Mouse (Mus musculus) E14TG2a.4 (cell line): ENCODE results near the gene Stx16.

Source experiments
- H3K27me3 ChIP-seq: 2 replicates; pipeline ENCODE4 v1.6.1; 2014; ENCODE audit warnings: low read length, control low read depth; ENCODE audit not compliant: insufficient read depth
- H3K36me3 ChIP-seq: 2 replicates; pipeline ENCODE4 v1.6.1; 2014; ENCODE audit warnings: low read length, control low read depth; ENCODE audit not compliant: insufficient read depth
- H3K4me1 ChIP-seq: replicated peaks from 2 replicates; pipeline ENCODE4 v1.6.1; 2014; ENCODE audit warnings: low read depth, low read length, control low read depth
- H3K4me3 ChIP-seq: replicated peaks from 2 replicates; pipeline ENCODE4 v1.5.1; 2014; ENCODE audit warnings: mild to moderate bottlenecking, low read length
- H3K9me3 ChIP-seq: 2 replicates; pipeline ENCODE4 v1.6.1; 2014; ENCODE audit warnings: low read length, control low read depth
- CTCF ChIP-seq: conservative IDR thresholded peaks from 2 replicates; pipeline ENCODE4 v1.5.1; 2014; ENCODE audit warnings: low read length
- NANOG ChIP-seq: IDR thresholded peaks from 2 replicates; pipeline ENCODE4 v1.6.1; 2014; ENCODE audit warnings: borderline replicate concordance, low read length, mixed read lengths
- POU5F1 ChIP-seq: IDR thresholded peaks from 2 replicates; pipeline ENCODE4 v1.6.1; 2014; ENCODE audit warnings: low read length, borderline replicate concordance

The Stx16 gene

GRCm38 (mm10) chr2:174116929-174117328, 40.8 kb downstream of the Stx16 start:
- peaks cover 65% of the 10 kb centered on the region for H3K27me3 ChIP-seq
- H3K4me1 ChIP-seq, result peaks cover 32% of the 10 kb centered on the region
- TF ChIP-seq NANOG (no peak), CTCF (no peak), POU5F1 (no peak)
- H3K4me3 ChIP-seq, result peak overlapping the region; percentile 23; the same call in 1 of the 2 replicates
- peaks cover 33% of the 10 kb centered on the region for H3K36me3 ChIP-seq
- H3K9me3 ChIP-seq, result no peaks in the 10 kb centered on the region

DNA sequence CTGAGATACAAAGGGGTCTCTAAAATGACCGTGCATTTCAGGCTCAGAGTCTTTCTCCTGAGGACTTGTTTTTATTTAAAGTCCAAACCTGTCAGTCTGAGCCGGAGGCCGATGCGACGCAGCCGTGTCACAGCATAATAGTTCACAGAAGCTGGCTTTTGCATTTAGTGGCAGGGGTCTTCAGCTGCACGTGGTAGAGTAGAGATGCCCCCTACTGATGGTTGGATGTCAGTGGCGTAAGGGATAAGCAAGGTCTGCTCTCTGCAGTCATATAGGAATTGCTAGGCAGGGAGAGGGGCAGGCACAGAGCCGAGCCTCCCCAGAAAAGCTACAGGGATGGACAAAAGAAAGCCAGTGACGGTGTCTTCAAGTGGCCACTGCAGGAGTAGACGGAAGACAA, 42.0 kb downstream of the Stx16 start:
- Histone ChIP-seq H3K4me1 (peaks cover 37% of the 10 kb centered on the region), H3K36me3 (peaks cover 41% of the 10 kb centered on the region), H3K4me3 (no peak overlapping the region), H3K9me3 (no peaks in the 10 kb centered on the region), H3K27me3 (peaks cover 53% of the 10 kb centered on the region)
- TF ChIP-seq NANOG (no peak), CTCF (no peak), POU5F1 (no peak)

DNA sequence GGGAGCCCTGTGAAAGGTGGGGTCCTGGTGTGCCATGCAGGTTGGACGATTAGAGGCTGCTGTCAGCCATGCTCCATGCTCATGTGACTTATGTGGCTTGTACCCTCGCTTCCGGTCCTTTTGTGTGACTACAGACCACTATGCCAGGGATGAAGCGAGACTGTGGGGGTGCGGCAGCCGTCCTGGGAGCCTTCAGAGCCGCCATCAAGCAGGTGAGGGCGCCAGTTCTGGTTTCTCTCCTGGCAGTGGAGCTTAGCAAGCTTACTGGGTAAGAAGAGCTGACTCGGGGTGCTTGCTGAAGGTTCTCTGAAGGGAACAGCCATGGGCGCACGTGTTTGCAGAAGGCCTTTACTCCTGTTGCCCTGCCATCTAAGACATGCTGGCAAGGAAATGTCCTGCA, 43.2 kb downstream of the Stx16 start:
- Histone ChIP-seq H3K36me3 (peaks cover 40% of the 10 kb centered on the region), H3K27me3 (peaks cover 50% of the 10 kb centered on the region), H3K9me3 (peaks cover 3% of the 10 kb centered on the region; the same call in 1 of the 2 replicates), H3K4me3 (no peak overlapping the region), H3K4me1 (peaks cover 37% of the 10 kb centered on the region)
- TF ChIP-seq CTCF, result no peak
- no peak for TF ChIP-seq POU5F1
- no peak for TF ChIP-seq NANOG

- H3K27me3 ChIP-seq, result peaks cover 52% of the 10 kb centered on the region
- peaks cover 39% of the 10 kb centered on the region for H3K36me3 ChIP-seq
- peaks cover 16% of the 10 kb centered on the region for H3K9me3 ChIP-seq
- peak overlapping the region; percentile 57 for H3K4me3 ChIP-seq
- no peak for TF ChIP-seq POU5F1
- no peak for TF ChIP-seq NANOG
- no peak for TF ChIP-seq CTCF
- peaks cover 39% of the 10 kb centered on the region for H3K4me1 ChIP-seq
Observed at GRCm38 (mm10) chr2:174120631-174121030, 44.5 kb downstream of the Stx16 start.

- Histone ChIP-seq H3K36me3 (peaks cover 39% of the 10 kb centered on the region), H3K27me3 (peaks cover 52% of the 10 kb centered on the region), H3K9me3 (peaks cover 17% of the 10 kb centered on the region), H3K4me1 (peaks cover 47% of the 10 kb centered on the region), H3K4me3 (peak overlapping the region; percentile 57; the same call in 1 of the 2 replicates)
- no peak for TF ChIP-seq CTCF
- TF ChIP-seq NANOG, result no peak
- TF ChIP-seq POU5F1, result no peak
Observed at GRCm38 (mm10) chr2:174121411-174121947, 45.4 kb downstream of the Stx16 start.

DNA sequence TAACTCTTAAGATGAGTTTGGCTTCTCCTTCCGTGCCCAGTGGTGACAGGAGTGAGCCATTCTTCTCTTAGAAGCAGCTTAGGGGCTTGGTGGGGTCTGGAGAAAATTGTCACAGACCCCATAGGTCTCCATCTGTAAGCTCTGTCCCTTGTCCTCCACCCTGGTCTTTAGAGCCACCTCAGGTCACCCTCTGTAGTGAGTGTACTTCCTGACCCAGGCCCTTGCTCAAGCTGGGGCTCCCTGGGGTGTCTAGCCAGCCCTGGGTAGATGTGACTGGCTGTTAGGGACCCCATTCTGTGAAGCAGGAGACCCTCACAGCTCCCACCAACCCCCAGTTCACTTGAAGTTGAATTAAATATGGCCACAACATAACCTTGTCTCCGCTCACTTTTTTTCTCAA, 46.2 kb downstream of the Stx16 start:
- TF ChIP-seq POU5F1 (no peak), NANOG (no peak), CTCF (no peak)
- peaks cover 52% of the 10 kb centered on the region for H3K27me3 ChIP-seq
- H3K4me3 ChIP-seq, result no peak overlapping the region
- peaks cover 17% of the 10 kb centered on the region for H3K9me3 ChIP-seq
- peaks cover 47% of the 10 kb centered on the region for H3K4me1 ChIP-seq
- peaks cover 39% of the 10 kb centered on the region for H3K36me3 ChIP-seq

- no peak for TF ChIP-seq POU5F1
- TF ChIP-seq CTCF, result no peak
Observed at GRCm38 (mm10) chr2:174123731-174124130, 47.6 kb downstream of the Stx16 start.

GRCm38 (mm10) chr2:174126522-174127375, 50.6 kb downstream of the Stx16 start:
- 0 out of 2 replicates have a peak overlapping the region, but pooled peaks have one; percentile 23 for H3K4me3 ChIP-seq
- H3K4me1 ChIP-seq, result peaks cover 46% of the 10 kb centered on the region
- TF ChIP-seq POU5F1 (no peak), CTCF (no peak), NANOG (no peak)
- H3K27me3 ChIP-seq, result peaks cover 18% of the 10 kb centered on the region
- H3K36me3 ChIP-seq, result peaks cover 24% of the 10 kb centered on the region
- peaks cover 17% of the 10 kb centered on the region for H3K9me3 ChIP-seq

More at GRCm38 (mm10) chr2:174123731-174124130, 47.6 kb downstream of the Stx16 start:
- peaks cover 56% of the 10 kb centered on the region for H3K4me1 ChIP-seq
- peaks cover 39% of the 10 kb centered on the region for H3K36me3 ChIP-seq
- peaks cover 17% of the 10 kb centered on the region for H3K9me3 ChIP-seq
- no peak overlapping the region for H3K4me3 ChIP-seq
- H3K27me3 ChIP-seq, result peaks cover 43% of the 10 kb centered on the region
